Mouse (Mus musculus): ENCODE measurements around the gene Foxo4.

The Foxo4 gene

DNA sequence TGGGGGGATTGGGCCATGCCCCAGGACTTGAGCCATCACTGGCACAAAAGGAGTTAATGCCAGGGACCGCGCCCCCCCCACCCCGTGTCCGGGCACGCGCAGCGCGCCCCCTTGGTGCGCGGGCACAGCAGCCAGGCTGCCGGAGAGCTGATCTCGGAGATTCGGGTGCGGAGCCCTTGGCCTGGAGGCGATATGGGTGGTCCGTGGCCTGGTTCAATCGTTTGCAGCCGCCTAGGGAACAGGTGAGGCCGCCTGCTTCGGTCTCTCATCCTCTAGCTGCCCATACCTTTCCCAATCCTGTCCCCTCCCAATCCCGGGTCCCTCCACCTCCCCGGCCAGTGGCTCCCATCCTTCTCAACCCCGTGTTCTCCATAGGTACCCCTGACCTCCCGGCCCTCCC, 44.7 kb downstream of the Foxo4 start, which contains the start of gene Nlgn3:
TSS of gene Nlgn3 (plus strand) at position 114 of the 400 bp plus-strand sequence.
- no peak for DNase-seq

GRCm38 (mm10) chrX:101299473-101300426, 45.4 kb downstream of the Foxo4 start:
- no peak for DNase-seq

- no peak for DNase-seq
These were observed 46.2 kb downstream of the Foxo4 start for GRCm38 (mm10) chrX:101300427-101301030.

DNA sequence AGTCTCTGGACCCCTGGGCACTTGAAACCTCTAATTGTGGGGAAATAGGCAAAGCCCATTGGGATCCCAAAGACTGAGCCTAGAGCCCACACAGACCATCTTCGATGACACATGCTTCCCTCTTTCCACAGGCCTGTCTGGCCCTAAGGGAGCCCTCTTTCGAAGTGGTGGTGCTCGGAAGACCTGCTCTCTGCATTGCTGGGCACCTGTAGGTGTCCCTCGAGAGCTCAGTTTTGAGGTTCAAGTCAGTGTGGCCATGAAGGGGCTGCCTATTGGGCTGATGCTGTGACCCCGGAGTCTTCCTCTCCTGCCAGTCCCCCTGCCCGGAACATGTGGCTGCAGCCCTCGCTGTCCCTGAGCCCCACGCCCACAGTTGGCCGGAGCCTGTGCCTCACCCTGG, 47.3 kb downstream of the Foxo4 start:
- no peak for DNase-seq

- no peak for DNase-seq
These were observed 50.3 kb downstream of the Foxo4 start for GRCm38 (mm10) chrX:101304646-101305045.

- no peak for DNase-seq
These were observed 55.0 kb downstream of the Foxo4 start for GRCm38 (mm10) chrX:101309299-101309698.
